Mouse (Mus musculus) heart, adult 2 months (tissue): ENCODE data around the gene Rnf145.

Experiments used
- CTCF ChIP-seq: fragments of 200-600 bp; IDR thresholded peaks from 2 replicates; pipeline ENCODE4 v1.8.1; 2022; ENCODE audit warnings: antibody characterized with exemption, mild to moderate bottlenecking, moderate library complexity
- EP300 ChIP-seq: fragments of 200-500 bp; IDR thresholded peaks from 2 replicates; pipeline ENCODE4 v1.6.1; 2011; ENCODE audit warnings: low read depth, low read length, control low read depth; ENCODE audit not compliant: insufficient read depth
- POLR2A ChIP-seq: fragments of 200-500 bp; IDR thresholded peaks from 2 replicates; pipeline ENCODE4 v1.6.1; 2011; ENCODE audit warnings: mild to moderate bottlenecking, low read depth, low read length, control low read depth; ENCODE audit not compliant: insufficient read depth

DNA sequence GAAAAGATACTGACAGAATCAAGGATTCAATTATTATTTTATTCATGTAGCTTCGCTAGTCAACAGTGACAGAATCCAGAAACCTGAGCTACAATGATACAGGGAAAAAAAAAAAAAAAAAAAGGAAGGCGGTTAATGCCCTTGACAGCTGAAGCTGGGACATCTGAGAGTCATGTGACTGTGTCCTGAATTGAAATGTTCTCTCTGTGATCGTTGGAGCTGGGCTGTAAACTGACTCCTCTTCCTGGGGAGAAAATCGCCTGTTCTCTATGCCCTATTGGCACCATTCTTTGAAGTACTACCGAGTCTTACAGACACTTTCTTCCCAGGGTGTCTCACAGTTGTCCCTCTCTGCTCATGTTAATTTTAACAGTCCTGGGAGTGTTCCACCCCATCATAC lies 15.8 kb upstream of the Rnf145 start:
- TF ChIP-seq CTCF (no peak), POLR2A (no peak), EP300 (no peak)
